8 mouse cellular contexts compared by ENCODE assay signal in genomic region chr19:7164820-7165323, GRCm38 (mm10). TPM values are rescaled to one million over a fixed set of nuclear protein-coding genes. Genes with fewer than 3 reads are reported as not detected.
A peak's percentile ranks its signal among the peaks of the same experiment; 100 is the strongest.
DNase-seq lines count a peak whose midpoint lies in the region; ATAC-seq and TF ChIP-seq lines count a peak whose summit lies in the region.

No protein-coding gene starts in this region.

- H3K4me2 ChIP-seq in lung, postnatal 0 days (replicated peaks; ENCODE audit: low read depth, low read length) = peak overlapping the region; percentile 99
- H3K4me2 ChIP-seq in hindbrain, embryonic 15.5 days = peak overlapping the region; percentile 91
- H3K4me2 ChIP-seq in midbrain, embryonic 15.5 days = peak overlapping the region; percentile 89

- H3K9me3 ChIP-seq in lung, postnatal 0 days (ENCODE audit: low read length) = no peaks in the 10 kb centered on the region
- no peaks in the 10 kb centered on the region for H3K9me3 ChIP-seq in hindbrain, embryonic 15.5 days
- no peaks in the 10 kb centered on the region for H3K9me3 ChIP-seq in midbrain, embryonic 15.5 days

- no peak for TF ChIP-seq EP300 in lung, postnatal 0 days (IDR thresholded peaks at IDR 0.05)

- H3K9ac ChIP-seq in lung, postnatal 0 days (replicated peaks; ENCODE audit: low read depth) = no peak overlapping the region
- peak overlapping the region; percentile 69 for H3K9ac ChIP-seq in hindbrain, embryonic 15.5 days
- H3K9ac ChIP-seq in midbrain, embryonic 15.5 days = peak overlapping the region; percentile 78

- peak; percentile 63 for DNase-seq in cerebellum, adult 11-12 months
- DNase-seq in cerebellum, adult 9-10 months = no peak
- peak; percentile 32 for DNase-seq in lung, postnatal 0 days (ENCODE audit: low spot score)
- DNase-seq in lung, postnatal 14 days = no peak
- DNase-seq in thymus, postnatal 4 days = peak; percentile 79
- DNase-seq in lung, postnatal 36 days = no peak

- ATAC-seq in lung, postnatal 0 days = peak; percentile 27; the same call in 1 of the 2 replicates
- ATAC-seq in hindbrain, embryonic 15.5 days (ENCODE audit: low FRiP score, low read depth) = no peak
- peak; percentile 15; the same call in 1 of the 2 replicates for ATAC-seq in midbrain, embryonic 15.5 days (replicated peaks)

- 4% methylated on average over 32 of the region's 35 CpGs for WGBS in lung, postnatal 0 days
- under 1% methylated on average over 35 of the region's 35 CpGs for WGBS in hindbrain, embryonic 15.5 days
- under 1% methylated on average over 35 of the region's 35 CpGs for WGBS in midbrain, embryonic 15.5 days

- TF ChIP-seq CTCF in lung, postnatal 0 days (IDR thresholded peaks at IDR 0.05) = no peak

- peaks cover 5% of the 10 kb centered on the region; the same call in 1 of the 2 replicates for H3K4me1 ChIP-seq in lung, postnatal 0 days (ENCODE audit: insufficient read depth, low read depth, low read length)
- H3K4me1 ChIP-seq in hindbrain, embryonic 15.5 days (replicated peaks) = peaks cover 37% of the 10 kb centered on the region
- H3K4me1 ChIP-seq in midbrain, embryonic 15.5 days = peaks cover 37% of the 10 kb centered on the region

- peaks cover 29% of the 10 kb centered on the region for H3K27me3 ChIP-seq in lung, postnatal 0 days (replicated peaks; ENCODE audit: insufficient read depth, low read length)
- 0 out of 2 replicates have a peak, but pooled peaks cover 13% of the 10 kb centered on the region for H3K27me3 ChIP-seq in hindbrain, embryonic 15.5 days
- peaks cover 14% of the 10 kb centered on the region; the same call in 1 of the 2 replicates for H3K27me3 ChIP-seq in midbrain, embryonic 15.5 days (replicated peaks)

- no peak overlapping the region for H3K27ac ChIP-seq in lung, postnatal 0 days (ENCODE audit: low read length)
- 0 out of 2 replicates have a peak overlapping the region, but pooled peaks have one; percentile 6 for H3K27ac ChIP-seq in hindbrain, embryonic 15.5 days (replicated peaks)
- H3K27ac ChIP-seq in midbrain, embryonic 15.5 days = peak overlapping the region; percentile 63

- H3K36me3 ChIP-seq in lung, postnatal 0 days (ENCODE audit: insufficient read depth, low read length) = no peaks in the 10 kb centered on the region
- no peaks in the 10 kb centered on the region for H3K36me3 ChIP-seq in hindbrain, embryonic 15.5 days
- no peaks in the 10 kb centered on the region for H3K36me3 ChIP-seq in midbrain, embryonic 15.5 days (replicated peaks)

- H3K4me3 ChIP-seq in lung, postnatal 0 days (ENCODE audit: low read depth, low read length) = peak overlapping the region; percentile 59
- peak overlapping the region; percentile 66 for H3K4me3 ChIP-seq in hindbrain, embryonic 15.5 days
- H3K4me3 ChIP-seq in midbrain, embryonic 15.5 days = peak overlapping the region; percentile 88

RNA-seq across cellular contexts. Expression of gene Otub1, which starts 41.2 kb away (rescaled TPM):
- polyA plus RNA-seq in lung, postnatal 0 days (2015; fragmentation: Nextera tagmentation; extraction: Ambion mirVana) = 107 and 119 TPM in 2 replicates
- 233 and 239 TPM in 2 replicates for polyA plus RNA-seq in hindbrain, embryonic 15.5 days (2015; fragmentation: Nextera tagmentation; extraction: Ambion mirVana)
- polyA plus RNA-seq in midbrain, embryonic 15.5 days (2015; fragmentation: Nextera tagmentation; extraction: Ambion mirVana) = 242 and 255 TPM in 2 replicates

RNA-seq across cellular contexts. Expression of gene Cox8a, which starts 52.5 kb away (rescaled TPM):
- 889 and 976 TPM in 2 replicates for polyA plus RNA-seq in lung, postnatal 0 days (2015; fragmentation: Nextera tagmentation; extraction: Ambion mirVana)
- polyA plus RNA-seq in hindbrain, embryonic 15.5 days (2015; fragmentation: Nextera tagmentation; extraction: Ambion mirVana) = 1,050 and 1,125 TPM in 2 replicates
- polyA plus RNA-seq in midbrain, embryonic 15.5 days (2015; fragmentation: Nextera tagmentation; extraction: Ambion mirVana) = 837 and 848 TPM in 2 replicates

RNA-seq across cellular contexts. Expression of gene Flrt1, which starts 59.3 kb away (rescaled TPM):
- 0.17 and 0.19 TPM in 2 replicates for polyA plus RNA-seq in lung, postnatal 0 days (2015; fragmentation: Nextera tagmentation; extraction: Ambion mirVana)
- polyA plus RNA-seq in hindbrain, embryonic 15.5 days (2015; fragmentation: Nextera tagmentation; extraction: Ambion mirVana) = 9.8 and 11.1 TPM in 2 replicates
- polyA plus RNA-seq in midbrain, embryonic 15.5 days (2015; fragmentation: Nextera tagmentation; extraction: Ambion mirVana) = 12.2 and 12.5 TPM in 2 replicates

Comparison
In these comparisons a context has a peak if more than half of its experiments do, and no peak if none do; other contexts are left out.
1. DNase-seq: peak in cerebellum, adult 11-12 months (single experiment), lung, postnatal 0 days (single experiment) and thymus, postnatal 4 days (single experiment); none in cerebellum, adult 9-10 months (single experiment), lung, postnatal 14 days (single experiment) and lung, postnatal 36 days (single experiment).
2. Peak in every context shown above with its lines, with median percentiles within 50 percentile points of each other: H3K4me2 ChIP-seq and H3K4me3 ChIP-seq.